Mouse (Mus musculus): Measurements from ENCODE around the gene Klf3. TPM values are rescaled to one million over a fixed set of nuclear protein-coding genes. Genes with fewer than 3 reads are reported as not detected.

The Klf3 gene
- total RNA-seq, 2 experiments from 2014 or later = 37.4 to 101 TPM

- ATAC-seq (replicated peaks; ENCODE audit: low FRiP score, low TSS enrichment, poor library complexity, severe bottlenecking) = no peak
Measured at GRCm38 (mm10) chr5:64828314-64828713, 25.1 kb downstream of the Klf3 start.

- ATAC-seq (replicated peaks; ENCODE audit: low FRiP score, low TSS enrichment, poor library complexity, severe bottlenecking) = no peak
Measured at GRCm38 (mm10) chr5:64829606-64830005, 26.4 kb downstream of the Klf3 start.

GRCm38 (mm10) chr5:64830773-64831172 is 27.6 kb downstream of the Klf3 start:
- no peak for ATAC-seq (replicated peaks; ENCODE audit: low FRiP score, low TSS enrichment, poor library complexity, severe bottlenecking)

GRCm38 (mm10) chr5:64833410-64833809 is 30.2 kb downstream of the Klf3 start:
- no peak for ATAC-seq (replicated peaks; ENCODE audit: low FRiP score, low TSS enrichment, poor library complexity, severe bottlenecking)

- ATAC-seq (replicated peaks; ENCODE audit: low FRiP score, low TSS enrichment, poor library complexity, severe bottlenecking) = no peak
Measured at GRCm38 (mm10) chr5:64834213-64834612, 31.0 kb downstream of the Klf3 start.

GRCm38 (mm10) chr5:64835295-64835694 is 32.1 kb downstream of the Klf3 start:
- ATAC-seq (replicated peaks; ENCODE audit: low FRiP score, low TSS enrichment, poor library complexity, severe bottlenecking) = no peak

- no peak for ATAC-seq (replicated peaks; ENCODE audit: low FRiP score, low TSS enrichment, poor library complexity, severe bottlenecking)
Measured at GRCm38 (mm10) chr5:64839016-64839599, 35.9 kb downstream of the Klf3 start.

GRCm38 (mm10) chr5:64840087-64840486 is 36.9 kb downstream of the Klf3 start:
- ATAC-seq (replicated peaks; ENCODE audit: low FRiP score, low TSS enrichment, poor library complexity, severe bottlenecking) = no peak

GRCm38 (mm10) chr5:64844622-64845021 is 41.4 kb downstream of the Klf3 start:
- peak; percentile 59; the same call in 1 of the 2 replicates for ATAC-seq (replicated peaks; ENCODE audit: low FRiP score, low TSS enrichment, poor library complexity, severe bottlenecking)

GRCm38 (mm10) chr5:64847305-64847704 is 44.1 kb downstream of the Klf3 start:
- ATAC-seq (replicated peaks; ENCODE audit: low FRiP score, low TSS enrichment, poor library complexity, severe bottlenecking) = peak; percentile 90

- ATAC-seq (replicated peaks; ENCODE audit: low FRiP score, low TSS enrichment, poor library complexity, severe bottlenecking) = no peak
Measured at GRCm38 (mm10) chr5:64849892-64850291, 46.7 kb downstream of the Klf3 start.

GRCm38 (mm10) chr5:64852656-64853398 is 49.6 kb downstream of the Klf3 start:
- ATAC-seq (replicated peaks; ENCODE audit: low FRiP score, low TSS enrichment, poor library complexity, severe bottlenecking) = no peak

GRCm38 (mm10) chr5:64853421-64853820 is 50.2 kb downstream of the Klf3 start:
- no peak for ATAC-seq (replicated peaks; ENCODE audit: low FRiP score, low TSS enrichment, poor library complexity, severe bottlenecking)

GRCm38 (mm10) chr5:64855199-64855598 is 52.0 kb downstream of the Klf3 start:
- ATAC-seq (replicated peaks; ENCODE audit: low FRiP score, low TSS enrichment, poor library complexity, severe bottlenecking) = no peak

- peak; percentile 57 for ATAC-seq (replicated peaks; ENCODE audit: low FRiP score, low TSS enrichment, poor library complexity, severe bottlenecking)
Measured at GRCm38 (mm10) chr5:64860900-64861470, 57.8 kb downstream of the Klf3 start.

GRCm38 (mm10) chr5:64861471-64862199 is 58.4 kb downstream of the Klf3 start:
- no peak for ATAC-seq (replicated peaks; ENCODE audit: low FRiP score, low TSS enrichment, poor library complexity, severe bottlenecking)

- peak; percentile 25; the same call in 1 of the 2 replicates for ATAC-seq (replicated peaks; ENCODE audit: low FRiP score, low TSS enrichment, poor library complexity, severe bottlenecking)
Measured at GRCm38 (mm10) chr5:64862269-64862668, 59.1 kb downstream of the Klf3 start.

- ATAC-seq (replicated peaks; ENCODE audit: low FRiP score, low TSS enrichment, poor library complexity, severe bottlenecking) = peak; percentile 90
Measured at GRCm38 (mm10) chr5:64864699-64865108, 61.5 kb downstream of the Klf3 start.

- no peak for ATAC-seq (replicated peaks; ENCODE audit: low FRiP score, low TSS enrichment, poor library complexity, severe bottlenecking)
Measured at GRCm38 (mm10) chr5:64865219-64865964, 62.2 kb downstream of the Klf3 start.
